Mouse (Mus musculus) stomach, postnatal 0 days (tissue): ENCODE measurements around the gene Col4a3. TPM values are rescaled to one million over a fixed set of nuclear protein-coding genes. Genes with fewer than 3 reads are reported as not detected.
A peak's percentile ranks its signal among the peaks of the same experiment; 100 is the strongest.

Experiments used
- ATAC-seq: fragments of 200-750 bp; cut with Nextera tagmentation; 2 replicates; pipeline ENCODE4 v1.8.0; 2017; ENCODE audit not compliant: low FRiP score, low TSS enrichment
- DNase-seq: peaks from one replicate; pipeline ENCODE4 v3.0.0-alpha.2; 2016; ENCODE audit warnings: low spot score
- H3K27ac ChIP-seq: fragments of 300-500 bp; sonication (generic); replicated peaks from 2 replicates; pipeline ENCODE4 v1.5.1; 2014; ENCODE audit warnings: mild to moderate bottlenecking, control low read depth
- H3K27me3 ChIP-seq: fragments of 300-500 bp; sonication (generic); 2 replicates; pipeline ENCODE4 v1.6.1; 2014; ENCODE audit warnings: low read length; ENCODE audit not compliant: control insufficient read depth, insufficient read depth
- H3K36me3 ChIP-seq: fragments of 300-500 bp; sonication (generic); 2 replicates; pipeline ENCODE4 v1.6.1; 2014; ENCODE audit warnings: low read length, mixed read lengths; ENCODE audit not compliant: control insufficient read depth, insufficient read depth
- H3K4me1 ChIP-seq: fragments of 300-500 bp; sonication (generic); replicated peaks from 2 replicates; pipeline ENCODE4 v1.6.1; 2014; ENCODE audit warnings: antibody characterized with exemption; ENCODE audit not compliant: control insufficient read depth, insufficient read depth
- H3K4me2 ChIP-seq: fragments of 300-500 bp; sonication (generic); replicated peaks from 2 replicates; pipeline ENCODE4 v1.6.1; 2014; ENCODE audit warnings: low read depth, mild to moderate bottlenecking, control low read depth, moderate library complexity
- H3K4me3 ChIP-seq: fragments of 300-500 bp; sonication (generic); 2 replicates; pipeline ENCODE4 v1.5.1; 2014; ENCODE audit warnings: low read depth, low read length, control low read depth
- H3K9ac ChIP-seq: fragments of 300-500 bp; sonication (generic); 2 replicates; pipeline ENCODE4 v1.6.1; 2014; ENCODE audit warnings: mild to moderate bottlenecking, low read length, control low read depth, mixed read lengths
- H3K9me3 ChIP-seq: fragments of 300-500 bp; sonication (generic); 2 replicates; pipeline ENCODE4 v1.6.1; 2016; ENCODE audit warnings: low read length; ENCODE audit not compliant: control insufficient read depth
- CTCF ChIP-seq: IDR thresholded peaks from 2 replicates; pipeline ENCODE4 v1.5.1; 2016; ENCODE audit warnings: antibody characterized with exemption, low read depth, mild to moderate bottlenecking, moderate library complexity
- EP300 ChIP-seq: optimal IDR thresholded peaks from 2 replicates; pipeline ENCODE3; 2016; ENCODE audit warnings: antibody characterized with exemption
- whole genome bisulfite sequencing: fragments of 180-500 bp; shearing (Covaris S2); extraction: QIAGEN DNeasy Blood & Tissue Kit; methylation state at CpG from one replicate; pipeline ENCODE4 v1.1.7; 2014; 5-methylcytosine and 5-hydroxymethylcytosine counted together
- polyA plus RNA-seq: library from polyadenylated mRNA; unstranded; fragments of >200 nt; fragmentation: Nextera tagmentation; extraction: Ambion mirVana; gene quantifications from 2 replicates; pipeline ENCODE4 v1.2.1, GENCODE M21; 2015

Col4a3 gene
- polyA plus RNA-seq, 1 experiment from 2014 or later, result 0.42 TPM

DNA sequence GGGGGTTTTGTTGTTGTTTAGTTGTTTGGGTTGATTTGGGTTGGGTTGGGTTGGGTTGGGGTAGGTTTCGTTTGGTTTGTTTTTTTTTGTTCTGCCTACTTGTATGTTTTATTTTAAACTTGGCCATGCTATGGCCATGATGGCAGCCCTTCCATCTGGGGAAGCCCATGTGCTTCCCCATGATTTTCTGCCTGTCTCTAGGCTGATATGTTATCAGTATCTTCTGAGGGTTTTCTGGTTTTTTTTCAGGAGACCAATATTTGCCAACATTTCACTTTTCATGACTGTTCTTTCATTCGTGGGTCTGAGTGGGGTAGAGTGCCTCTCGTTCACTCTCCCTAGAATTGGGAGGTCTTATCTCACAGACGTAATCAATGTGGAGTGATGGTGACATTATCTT lies 40.9 kb downstream of the Col4a3 start:
- no peak overlapping the region for H3K4me2 ChIP-seq
- no peaks in the 10 kb centered on the region for H3K27me3 ChIP-seq
- no peak for ATAC-seq
- H3K4me3 ChIP-seq, result no peak overlapping the region
- 39% methylated on average over 4 of the region's 4 CpGs for WGBS
- TF ChIP-seq CTCF (no peak), EP300 (no peak)
- no peak for DNase-seq
- no peaks in the 10 kb centered on the region for H3K36me3 ChIP-seq
- H3K4me1 ChIP-seq, result no peaks in the 10 kb centered on the region
- H3K27ac ChIP-seq, result no peak overlapping the region
- no peak overlapping the region for H3K9ac ChIP-seq
- no peaks in the 10 kb centered on the region for H3K9me3 ChIP-seq

GRCm38 (mm10) chr1:82629495-82629894 lies 42.8 kb downstream of the Col4a3 start:
- 79% methylated on average over 5 of the region's 5 CpGs for WGBS
- Histone ChIP-seq H3K4me1 (no peaks in the 10 kb centered on the region), H3K9me3 (no peaks in the 10 kb centered on the region), H3K4me3 (no peak overlapping the region), H3K27me3 (no peaks in the 10 kb centered on the region), H3K9ac (no peak overlapping the region), H3K4me2 (no peak overlapping the region), H3K36me3 (no peaks in the 10 kb centered on the region), H3K27ac (no peak overlapping the region)
- no peak for ATAC-seq
- no peak for DNase-seq
- no peak for TF ChIP-seq EP300
- TF ChIP-seq CTCF, result no peak

DNA sequence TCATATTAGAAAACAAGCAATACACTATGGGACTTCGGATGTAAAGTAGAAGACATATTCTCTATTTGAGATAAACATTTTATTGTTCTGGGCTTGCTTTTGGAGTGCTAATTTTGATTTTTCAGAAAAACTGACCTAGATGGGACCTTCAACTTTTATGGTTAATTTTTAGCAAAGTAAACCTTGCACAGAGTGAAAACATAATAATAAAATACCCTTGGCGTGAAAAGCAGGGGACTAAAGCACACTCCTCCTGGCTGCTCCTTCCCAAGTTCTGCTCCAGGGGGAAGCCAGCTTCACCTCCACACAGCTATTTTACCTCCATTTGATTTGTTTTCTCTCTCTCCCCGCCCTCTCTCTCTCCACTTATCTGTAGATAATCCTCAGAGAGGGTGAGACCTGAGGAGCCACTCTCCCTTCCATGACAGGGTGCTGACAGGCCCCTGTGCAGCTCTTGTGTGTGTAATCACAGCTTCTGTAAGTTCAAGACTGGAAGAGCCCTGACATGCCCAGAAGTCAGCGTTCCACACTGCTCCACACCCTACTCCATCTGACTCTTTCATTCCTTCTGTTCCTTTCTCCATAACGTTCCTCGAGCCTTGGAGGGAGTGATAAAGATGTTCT lies 44.6 kb downstream of the Col4a3 start:
- Histone ChIP-seq H3K9ac (no peak overlapping the region), H3K4me3 (no peak overlapping the region), H3K4me1 (no peaks in the 10 kb centered on the region), H3K27ac (no peak overlapping the region), H3K4me2 (no peak overlapping the region), H3K9me3 (no peaks in the 10 kb centered on the region), H3K36me3 (no peaks in the 10 kb centered on the region), H3K27me3 (no peaks in the 10 kb centered on the region)
- 53% methylated on average over 6 of the region's 6 CpGs for WGBS
- no peak for DNase-seq
- no peak for ATAC-seq
- TF ChIP-seq CTCF (no peak), EP300 (no peak)

- no peaks in the 10 kb centered on the region for H3K27me3 ChIP-seq
- WGBS, result 81% methylated on average over 19 of the region's 19 CpGs
- no peak overlapping the region for H3K27ac ChIP-seq
- DNase-seq (peak; percentile 19), ATAC-seq (no peak)
- H3K9me3 ChIP-seq, result no peaks in the 10 kb centered on the region
- H3K4me2 ChIP-seq, result no peak overlapping the region
- no peaks in the 10 kb centered on the region for H3K4me1 ChIP-seq
- no peak overlapping the region for H3K4me3 ChIP-seq
- no peaks in the 10 kb centered on the region for H3K36me3 ChIP-seq
- no peak overlapping the region for H3K9ac ChIP-seq
- TF ChIP-seq CTCF, result no peak
- no peak for TF ChIP-seq EP300
Measured at GRCm38 (mm10) chr1:82634545-82635253, 48.0 kb downstream of the Col4a3 start.

GRCm38 (mm10) chr1:82635254-82635620 lies 48.5 kb downstream of the Col4a3 start:
- no peaks in the 10 kb centered on the region for H3K27me3 ChIP-seq
- H3K36me3 ChIP-seq, result no peaks in the 10 kb centered on the region
- TF ChIP-seq CTCF (no peak), EP300 (no peak)
- H3K4me2 ChIP-seq, result no peak overlapping the region
- DNase-seq (no peak), ATAC-seq (no peak)
- no peak overlapping the region for H3K4me3 ChIP-seq
- H3K9me3 ChIP-seq, result no peaks in the 10 kb centered on the region
- H3K4me1 ChIP-seq, result no peaks in the 10 kb centered on the region
- no peak overlapping the region for H3K27ac ChIP-seq
- 73% methylated on average over 9 of the region's 9 CpGs for WGBS
- H3K9ac ChIP-seq, result no peak overlapping the region

GRCm38 (mm10) chr1:82636321-82636720 lies 49.6 kb downstream of the Col4a3 start:
- Histone ChIP-seq H3K9ac (no peak overlapping the region), H3K27me3 (no peaks in the 10 kb centered on the region), H3K27ac (no peak overlapping the region), H3K9me3 (no peaks in the 10 kb centered on the region), H3K4me1 (no peaks in the 10 kb centered on the region), H3K4me3 (no peak overlapping the region), H3K4me2 (no peak overlapping the region), H3K36me3 (no peaks in the 10 kb centered on the region)
- TF ChIP-seq EP300 (no peak), CTCF (no peak)
- WGBS, result 71% methylated on average over 4 of the region's 4 CpGs
- ATAC-seq, result no peak; the same call in 1 of the 2 replicates
- no peak for DNase-seq
